ENCODE assay signal across 8 mouse cellular contexts in the genomic region with DNA sequence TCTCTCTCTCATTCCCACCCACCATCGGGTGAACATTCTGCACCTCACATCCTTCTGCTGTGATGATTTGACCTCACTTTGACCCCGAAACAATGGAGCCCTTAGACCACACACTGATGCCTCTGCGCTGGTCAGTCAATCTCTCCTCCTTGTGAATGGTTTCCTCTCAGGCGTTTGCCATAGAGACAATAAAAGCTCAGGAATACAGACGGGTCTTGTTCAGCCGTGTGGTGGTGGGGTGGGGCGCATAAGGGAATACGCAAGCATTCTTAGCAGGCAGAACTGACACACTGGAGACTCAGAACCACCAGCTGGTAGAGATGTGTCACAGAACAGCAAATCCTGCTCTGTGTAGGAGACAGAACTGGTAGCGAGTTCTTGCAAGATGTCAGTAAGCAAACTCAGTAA.
DNase-seq lines count a peak whose midpoint lies in the region; ATAC-seq lines count a peak whose summit lies in the region.
"Had no signal": no experiment of that assay in that cellular context is flagged by ENCODE, and none has a peak within 500 bp of the region (broad histone marks: within the 10 kb centered on the region; RNA-seq: fewer than 3 reads in every experiment).

No protein-coding gene starts in this region.

- H3K36me3 ChIP-seq in embryonic facial prominence, embryonic 13.5 days = no peaks in the 10 kb centered on the region
- no peaks in the 10 kb centered on the region for H3K36me3 ChIP-seq in hindbrain, embryonic 10.5 days

- intact Hi-C loops in left cerebral cortex, postnatal 36 days (cut with DNase I) = no loop called here

- ATAC-seq in embryonic facial prominence, embryonic 13.5 days (ENCODE audit: insufficient number of reproducible peaks, insufficient read depth, low FRiP score, low TSS enrichment, low read depth) = no peak

- 22% methylated on average over 9 of the region's 9 CpGs for WGBS in embryonic facial prominence, embryonic 13.5 days
- WGBS in hindbrain, embryonic 10.5 days = 12% methylated on average over 9 of the region's 9 CpGs

- H3K27me3 ChIP-seq in embryonic facial prominence, embryonic 13.5 days = peaks cover 31% of the 10 kb centered on the region
- peaks cover 29% of the 10 kb centered on the region for H3K27me3 ChIP-seq in hindbrain, embryonic 10.5 days (ENCODE audit: insufficient read depth, poor library complexity, severe bottlenecking)

- H3K27ac ChIP-seq in embryonic facial prominence, embryonic 13.5 days = peak overlapping the region; percentile 39; the same call in 1 of the 2 replicates
- H3K27ac ChIP-seq in hindbrain, embryonic 10.5 days = peak overlapping the region; percentile 76
- H3K27ac ChIP-seq: kidney, postnatal 0 days had no signal

- no peak overlapping the region for H3K4me3 ChIP-seq in embryonic facial prominence, embryonic 13.5 days
- H3K4me3 ChIP-seq in hindbrain, embryonic 10.5 days = peak overlapping the region; percentile 11; the same call in 1 of the 2 replicates

- H3K4me1 ChIP-seq in embryonic facial prominence, embryonic 13.5 days = peaks cover 22% of the 10 kb centered on the region
- H3K4me1 ChIP-seq in hindbrain, embryonic 10.5 days (replicated peaks) = peaks cover 40% of the 10 kb centered on the region

- DNase-seq in hindbrain, embryonic 10.5 days (ENCODE audit: low spot score) = peak; percentile 81
- peak; percentile 32 to 55 for DNase-seq in left cerebral cortex, postnatal 36 days (ENCODE audit: low spot score in 2 of 2)
- peak; percentile 57 to 58 for DNase-seq in right cerebral cortex, adult 2 months (ENCODE audit: low spot score in 2 of 2)
- DNase-seq in adrenal gland, postnatal 36 days = no peak
- DNase-seq in thymus, postnatal 4 days = no peak
- DNase-seq in testis, postnatal 10 days (ENCODE audit: low spot score) = no peak

- H3K9me3 ChIP-seq in embryonic facial prominence, embryonic 13.5 days = no peaks in the 10 kb centered on the region
- no peaks in the 10 kb centered on the region for H3K9me3 ChIP-seq in hindbrain, embryonic 10.5 days

- no peak overlapping the region for H3K9ac ChIP-seq in embryonic facial prominence, embryonic 13.5 days

- H3K4me2 ChIP-seq in embryonic facial prominence, embryonic 13.5 days = peak overlapping the region; percentile 40; the same call in 1 of the 2 replicates

Comparison
In these comparisons a context has a peak if more than half of its experiments do, and no peak if none do; other contexts are left out.
1. DNase-seq: peak in hindbrain, embryonic 10.5 days (single experiment), left cerebral cortex, postnatal 36 days (2 of 2) and right cerebral cortex, adult 2 months (2 of 2); none in adrenal gland, postnatal 36 days (0 of 2), thymus, postnatal 4 days (single experiment) and testis, postnatal 10 days (single experiment).